Mouse (Mus musculus) myocyte (in vitro differentiated cells): ENCODE results near the gene Mfng.

Source experiments
- MAX ChIP-seq: IDR thresholded peaks from one replicate; pipeline ENCODE4 v1.6.1; 2011; ENCODE audit warnings: low read depth, mild to moderate bottlenecking, control low read depth
- MYOD1 ChIP-seq, 3 experiments: IDR thresholded peaks; one replicate each; pipeline ENCODE4 v1.6.1; 2011; ENCODE audit warnings: control low read depth in 2 of 3, low read depth in 2 of 3, mild to moderate bottlenecking in 2 of 3, moderate library complexity in 1 of 3; ENCODE audit not compliant: insufficient read length in 2 of 3, control insufficient read depth in 1 of 3
- POLR2A ChIP-seq: IDR thresholded peaks from one replicate; pipeline ENCODE4 v1.6.1; 2011; ENCODE audit warnings: low read depth, mild to moderate bottlenecking, control low read depth, moderate library complexity; ENCODE audit not compliant: insufficient read length
- USF1 ChIP-seq: IDR thresholded peaks from one replicate; pipeline ENCODE4 v1.6.1; 2011; ENCODE audit warnings: low read depth, mild to moderate bottlenecking, control low read depth, moderate library complexity

DNA sequence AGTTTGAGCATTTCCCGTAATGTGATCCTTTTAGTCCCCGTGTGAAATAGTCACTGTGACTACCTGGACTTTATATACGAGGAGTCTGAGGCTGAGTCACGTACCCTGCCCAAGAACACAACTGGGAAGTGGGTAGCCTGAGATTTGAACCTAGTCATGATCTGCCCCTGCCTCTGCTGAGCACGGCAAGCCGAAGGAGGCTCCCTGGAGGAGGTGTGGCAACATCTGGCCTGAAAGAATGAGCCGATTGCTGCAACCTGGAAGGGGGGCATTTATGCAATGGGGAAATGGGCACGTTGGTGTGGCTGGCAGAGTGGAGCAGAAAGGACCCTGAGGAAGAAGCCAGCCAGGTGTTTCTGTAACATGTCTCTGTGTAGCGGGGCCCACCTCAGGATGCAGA lies 36.5 kb upstream of the Mfng start:
- TF ChIP-seq MAX, result no peak
- no peak for TF ChIP-seq USF1
- TF ChIP-seq MYOD1 (IDR thresholded peaks at IDR 0.05; ENCODE audit: control insufficient read depth in 1 of 3, insufficient read length in 2 of 3, low read depth in 2 of 3), result no peak
- TF ChIP-seq POLR2A, result no peak
